Mouse (Mus musculus) left cerebral cortex, adult 11 months (tissue): ENCODE measurements around the gene Tdp2.

Experiments
- DNase-seq: peaks from one replicate; pipeline ENCODE4 v3.0.0; 2022; ENCODE audit warnings: low spot score

The Tdp2 gene

GRCm38 (mm10) chr13:24880704-24881103 is 49.2 kb downstream of the Tdp2 start:
- no peak for DNase-seq

DNA sequence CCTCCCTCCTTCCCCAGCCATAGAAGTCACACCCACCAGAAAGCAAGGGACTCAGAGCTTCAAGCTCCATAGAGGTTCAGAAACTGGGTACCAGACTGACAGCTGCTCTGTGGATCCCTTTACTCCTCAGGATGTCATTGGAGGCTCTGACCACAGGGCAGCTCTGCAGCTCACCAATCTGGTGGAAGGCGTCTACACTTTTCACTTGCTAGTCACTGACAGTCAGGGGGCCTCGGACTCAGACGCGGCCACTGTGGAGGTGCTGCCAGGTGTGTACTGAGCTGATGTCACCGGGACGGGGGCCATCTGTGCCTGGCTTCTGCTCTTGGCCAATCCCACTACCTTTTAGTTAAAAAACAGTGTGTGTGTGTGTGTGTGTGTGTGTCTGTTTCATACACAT is 50.9 kb downstream of the Tdp2 start:
- DNase-seq, result no peak

GRCm38 (mm10) chr13:24889554-24889953 is 58.1 kb downstream of the Tdp2 start:
- DNase-seq, result no peak
